Mouse (Mus musculus) heart, postnatal 0 days (tissue): ENCODE measurements around the gene Pax8.

Source experiments
- CTCF ChIP-seq: IDR thresholded peaks from 2 replicates; pipeline ENCODE4 v1.5.1; 2016; ENCODE audit warnings: antibody characterized with exemption, control low read depth, low read depth
- EP300 ChIP-seq: IDR thresholded peaks from 2 replicates; pipeline ENCODE4 v1.6.1; 2016; ENCODE audit warnings: antibody characterized with exemption, low read depth

- TF ChIP-seq CTCF = no peak
- no peak for TF ChIP-seq EP300
Measured at GRCm38 (mm10) chr2:24442303-24442925, 33.0 kb downstream of the Pax8 start.
